Mouse (Mus musculus) megakaryocyte-erythroid progenitor cell, adult 5 weeks (primary cell): ENCODE measurements around the gene Praf2. TPM values are rescaled to one million over a fixed set of nuclear protein-coding genes. Genes with fewer than 3 reads are reported as not detected.

Experiments
- polyA plus RNA-seq: library from polyadenylated mRNA; stranded (reverse); fragments of >175 nt; gene quantifications from 2 replicates; pipeline ENCODE4 v1.2.3, GENCODE M21; 2012

Praf2 gene
- polyA plus RNA-seq, result 13.0 and 14.3 TPM in 2 replicates

GRCm38 (mm10) chrX:7728215-7728921, at the start of gene Praf2:
Gene Praf2, plus strand, starts transcription at chrX:7728439.

GRCm38 (mm10) chrX:7680864-7681263, 47.4 kb upstream of the Praf2 start, which contains the start of gene Magix:
Gene Magix, minus strand, starts transcription at chrX:7681251.

GRCm38 (mm10) chrX:7696954-7697381, 31.3 kb upstream of the Praf2 start, which contains the start of gene Gpkow:
Gene Gpkow, plus strand, starts transcription at chrX:7697131.

GRCm38 (mm10) chrX:7714135-7714899, 13.9 kb upstream of the Praf2 start, which contains the start of gene Wdr45:
Gene Wdr45, plus strand, starts transcription at chrX:7714333.

GRCm38 (mm10) chrX:7721514-7722281, 6.5 kb upstream of the Praf2 start, which contains the start of gene Gm45208:
Gene Gm45208, plus strand, starts transcription at chrX:7722245.

GRCm38 (mm10) chrX:7750432-7751116, 22.3 kb downstream of the Praf2 start, which contains the start of gene Ccdc120:
Gene Ccdc120, minus strand, starts transcription at chrX:7750905.

GRCm38 (mm10) chrX:7762137-7762920, 34.1 kb downstream of the Praf2 start, which contains the start of gene Tfe3:
Gene Tfe3, plus strand, starts transcription at chrX:7762560.

Other genes starting within 250 kb of the Praf2 start
- gene Foxp3, start 154.8 kb upstream of the Praf2 start, polyA plus RNA-seq, result 0.33 TPM in 1 of 2 replicates, not detected in the other
- 1.0 and 1.5 TPM in 2 replicates for gene Ppp1r3f, start 154.2 kb upstream of the Praf2 start, polyA plus RNA-seq
- gene Ccdc22, start 122.9 kb upstream of the Praf2 start, polyA plus RNA-seq, result 54.9 and 59.4 TPM in 2 replicates
- 0.15 and 0.20 TPM in 2 replicates for gene Cacna1f, start 121.4 kb upstream of the Praf2 start, polyA plus RNA-seq
- 0.37 and 0.49 TPM in 2 replicates for gene Syp, start 90.0 kb upstream of the Praf2 start, polyA plus RNA-seq
- 21.9 and 25.7 TPM in 2 replicates for gene Prickle3, start 71.2 kb upstream of the Praf2 start, polyA plus RNA-seq
- gene Plp2, start 57.0 kb upstream of the Praf2 start, polyA plus RNA-seq, result 78.6 and 85.3 TPM in 2 replicates
- gene Magix, start 47.2 kb upstream of the Praf2 start, polyA plus RNA-seq, result 0.02 and 0.16 TPM in 2 replicates
- 7.6 and 9.3 TPM in 2 replicates for gene Gpkow, start 31.3 kb upstream of the Praf2 start, polyA plus RNA-seq
- 29.1 and 38.9 TPM in 2 replicates for gene Wdr45, start 14.1 kb upstream of the Praf2 start, polyA plus RNA-seq
- 5.4 and 5.5 TPM in 2 replicates for gene Gm45208, start 6.2 kb upstream of the Praf2 start, polyA plus RNA-seq
- gene Ccdc120, start 22.5 kb downstream of the Praf2 start, polyA plus RNA-seq, result 9.2 and 12.0 TPM in 2 replicates
- 35.0 and 39.3 TPM in 2 replicates for gene Tfe3, start 34.1 kb downstream of the Praf2 start, polyA plus RNA-seq
- gene Gripap1, start 61.3 kb downstream of the Praf2 start, polyA plus RNA-seq, result 30.7 and 49.9 TPM in 2 replicates
- gene Kcnd1, start 93.8 kb downstream of the Praf2 start, polyA plus RNA-seq, result 0.55 and 0.57 TPM in 2 replicates
- gene Otud5, start 112.9 kb downstream of the Praf2 start, polyA plus RNA-seq, result 82.6 and 87.6 TPM in 2 replicates
- 24.2 and 25.3 TPM in 2 replicates for gene Pim2, start 149.8 kb downstream of the Praf2 start, polyA plus RNA-seq
- gene Slc35a2, start 155.6 kb downstream of the Praf2 start, polyA plus RNA-seq, result 43.2 and 61.9 TPM in 2 replicates
- gene Pqbp1, start 170.8 kb downstream of the Praf2 start, polyA plus RNA-seq, result 168 and 179 TPM in 2 replicates
- gene Timm17b, start 170.9 kb downstream of the Praf2 start, polyA plus RNA-seq, result 115 and 120 TPM in 2 replicates
- gene Gm10491, start 179.4 kb downstream of the Praf2 start, polyA plus RNA-seq, result not detected in 2 replicates
- gene Gm10490, start 181.1 kb downstream of the Praf2 start, polyA plus RNA-seq, result not detected in 2 replicates
- 0.06 TPM in 2 replicates for gene Pcsk1n, start 191.4 kb downstream of the Praf2 start, polyA plus RNA-seq
- gene Eras, start 200.2 kb downstream of the Praf2 start, polyA plus RNA-seq, result not detected in 2 replicates
- gene Hdac6, start 219.4 kb downstream of the Praf2 start, polyA plus RNA-seq, result 8.0 and 10.3 TPM in 2 replicates
- gene Gata1, start 249.6 kb downstream of the Praf2 start, polyA plus RNA-seq, result 28.0 and 45.7 TPM in 2 replicates